Mouse (Mus musculus) liver, embryonic 16.5 days (tissue): ENCODE data around the gene Gm42878. TPM values are rescaled to one million over a fixed set of nuclear protein-coding genes. Genes with fewer than 3 reads are reported as not detected.

ENCODE experiments used
- ATAC-seq: fragments of 200-750 bp; cut with Nextera tagmentation; 2 replicates; pipeline ENCODE4 v1.8.0; 2017; ENCODE audit warnings: low read depth, mild to moderate bottlenecking, moderate number of reproducible peaks, moderate library complexity
- H3K27ac ChIP-seq: fragments of 300-500 bp; sonication (generic); 2 replicates; pipeline ENCODE4 v1.5.1; 2014; ENCODE audit warnings: mild to moderate bottlenecking, low read length
- H3K27me3 ChIP-seq: fragments of 300-500 bp; sonication (generic); 2 replicates; pipeline ENCODE4 v1.6.1; 2014; ENCODE audit warnings: low read depth, low read length, mixed read lengths; ENCODE audit not compliant: control insufficient read depth, insufficient read depth
- H3K36me3 ChIP-seq: fragments of 300-500 bp; sonication (generic); 2 replicates; pipeline ENCODE4 v1.6.1; 2014; ENCODE audit warnings: mild to moderate bottlenecking; ENCODE audit not compliant: control insufficient read depth, insufficient read depth
- H3K4me1 ChIP-seq: fragments of 300-500 bp; sonication (generic); 2 replicates; pipeline ENCODE4 v1.6.1; 2014; ENCODE audit warnings: low read depth, low read length, mixed read lengths; ENCODE audit not compliant: control insufficient read depth
- H3K4me2 ChIP-seq: fragments of 300-500 bp; sonication (generic); 2 replicates; pipeline ENCODE4 v1.6.1; 2014; ENCODE audit warnings: low read depth, low read length, mixed read lengths
- H3K4me3 ChIP-seq: fragments of 300-500 bp; sonication (generic); 2 replicates; pipeline ENCODE4 v1.5.1; 2014; ENCODE audit warnings: low read depth, mild to moderate bottlenecking, low read length
- H3K9ac ChIP-seq: fragments of 300-500 bp; sonication (generic); 2 replicates; pipeline ENCODE4 v1.6.1; 2014; ENCODE audit warnings: low read depth, low read length
- H3K9me3 ChIP-seq: fragments of 300-500 bp; sonication (generic); replicated peaks from 2 replicates; pipeline ENCODE4 v1.6.1; 2016; ENCODE audit warnings: low read length; ENCODE audit not compliant: control insufficient read depth
- WGBS: fragments of 180-500 bp; shearing (Covaris S2); extraction: QIAGEN DNeasy Blood & Tissue Kit; methylation state at CpG from one replicate; pipeline ENCODE4 v1.1.7; 2014; ENCODE audit not compliant: insufficient replicate concordance; 5-methylcytosine and 5-hydroxymethylcytosine counted together
- polyA plus RNA-seq: library from polyadenylated mRNA; unstranded; fragments of >200 nt; fragmentation: Nextera tagmentation; extraction: Ambion mirVana; gene quantifications from 2 replicates; pipeline ENCODE4 v1.2.1, GENCODE M21; 2015

Gm42878 gene
- polyA plus RNA-seq, 1 experiment from 2014 or later: not detected

DNA sequence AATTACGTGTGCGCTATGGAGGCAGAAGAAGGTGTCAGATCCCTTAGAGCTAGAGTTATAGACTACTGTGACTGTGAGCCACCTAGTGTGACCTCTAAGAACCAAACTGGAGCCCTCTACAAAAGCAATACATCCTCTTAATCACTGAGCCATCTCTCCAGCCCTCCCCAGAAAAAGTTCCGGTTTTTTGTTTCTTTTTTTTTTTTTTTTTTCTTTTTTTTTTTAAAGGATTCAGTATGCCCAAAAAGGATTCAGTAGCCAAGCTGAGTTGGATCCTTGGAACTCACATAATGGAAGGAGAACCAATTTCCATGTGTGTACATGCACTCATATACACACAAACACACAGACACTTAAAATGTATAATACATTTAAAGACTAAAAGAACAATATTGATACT is 1.9 kb downstream of the Gm42878 start:
- ATAC-seq: no peak
- H3K36me3 ChIP-seq: peaks cover 3% of the 10 kb centered on the region; the same call in 1 of the 2 replicates
- peaks cover 32% of the 10 kb centered on the region for H3K4me1 ChIP-seq
- WGBS: 60% methylated on average over 3 of the region's 3 CpGs
- no peaks in the 10 kb centered on the region for H3K27me3 ChIP-seq
- peak overlapping the region; percentile 92 for H3K4me2 ChIP-seq
- H3K4me3 ChIP-seq: no peak overlapping the region; the same call in 1 of the 2 replicates
- no peaks in the 10 kb centered on the region for H3K9me3 ChIP-seq
- H3K27ac ChIP-seq: no peak overlapping the region
- peak overlapping the region; percentile 5; the same call in 1 of the 2 replicates for H3K9ac ChIP-seq

- Histone ChIP-seq H3K27me3 (no peaks in the 10 kb centered on the region), H3K36me3 (peaks cover 10% of the 10 kb centered on the region; the same call in 1 of the 2 replicates), H3K4me1 (peaks cover 23% of the 10 kb centered on the region), H3K9me3 (no peaks in the 10 kb centered on the region), H3K27ac (no peak overlapping the region), H3K4me2 (no peak overlapping the region), H3K9ac (no peak overlapping the region), H3K4me3 (no peak overlapping the region)
- ATAC-seq: no peak
- WGBS: 82% methylated on average over 7 of the region's 7 CpGs
These were observed 4.0 kb downstream of the Gm42878 start for GRCm38 (mm10) chr5:121541235-121541634.

DNA sequence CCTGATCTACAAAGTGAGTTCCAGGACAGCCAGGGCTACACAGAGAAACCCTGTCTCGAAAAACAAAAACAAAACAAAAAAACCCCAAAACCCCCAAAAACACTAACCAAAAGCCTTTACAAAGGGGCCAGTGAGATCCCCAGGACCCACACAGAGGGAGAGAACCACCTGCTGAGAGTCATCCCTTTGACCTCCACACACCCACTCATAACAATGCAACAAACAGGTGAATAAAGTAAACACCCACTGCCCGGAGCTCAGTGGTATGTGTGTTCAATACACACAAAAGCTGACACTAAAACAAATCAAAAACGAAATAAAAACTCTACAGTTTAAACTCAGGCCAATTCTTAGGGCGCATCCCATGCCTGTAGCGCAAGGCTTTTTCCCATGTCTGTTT is 5.2 kb downstream of the Gm42878 start:
- no peaks in the 10 kb centered on the region for H3K9me3 ChIP-seq
- peaks cover 10% of the 10 kb centered on the region; the same call in 1 of the 2 replicates for H3K36me3 ChIP-seq
- ATAC-seq: no peak
- peaks cover 34% of the 10 kb centered on the region for H3K4me1 ChIP-seq
- no peak overlapping the region for H3K4me3 ChIP-seq
- H3K27me3 ChIP-seq: no peaks in the 10 kb centered on the region
- no peak overlapping the region for H3K9ac ChIP-seq
- H3K4me2 ChIP-seq: no peak overlapping the region
- H3K27ac ChIP-seq: no peak overlapping the region
- 82% methylated on average over 5 of the region's 5 CpGs for WGBS

- WGBS: 83% methylated on average over 2 of the region's 2 CpGs
- Histone ChIP-seq H3K4me2 (no peak overlapping the region), H3K27me3 (no peaks in the 10 kb centered on the region), H3K36me3 (peaks cover 22% of the 10 kb centered on the region), H3K27ac (no peak overlapping the region), H3K9me3 (no peaks in the 10 kb centered on the region), H3K4me1 (peaks cover 22% of the 10 kb centered on the region), H3K4me3 (no peak overlapping the region), H3K9ac (no peak overlapping the region)
- no peak for ATAC-seq
These were observed 7.7 kb downstream of the Gm42878 start for GRCm38 (mm10) chr5:121537588-121537987.

DNA sequence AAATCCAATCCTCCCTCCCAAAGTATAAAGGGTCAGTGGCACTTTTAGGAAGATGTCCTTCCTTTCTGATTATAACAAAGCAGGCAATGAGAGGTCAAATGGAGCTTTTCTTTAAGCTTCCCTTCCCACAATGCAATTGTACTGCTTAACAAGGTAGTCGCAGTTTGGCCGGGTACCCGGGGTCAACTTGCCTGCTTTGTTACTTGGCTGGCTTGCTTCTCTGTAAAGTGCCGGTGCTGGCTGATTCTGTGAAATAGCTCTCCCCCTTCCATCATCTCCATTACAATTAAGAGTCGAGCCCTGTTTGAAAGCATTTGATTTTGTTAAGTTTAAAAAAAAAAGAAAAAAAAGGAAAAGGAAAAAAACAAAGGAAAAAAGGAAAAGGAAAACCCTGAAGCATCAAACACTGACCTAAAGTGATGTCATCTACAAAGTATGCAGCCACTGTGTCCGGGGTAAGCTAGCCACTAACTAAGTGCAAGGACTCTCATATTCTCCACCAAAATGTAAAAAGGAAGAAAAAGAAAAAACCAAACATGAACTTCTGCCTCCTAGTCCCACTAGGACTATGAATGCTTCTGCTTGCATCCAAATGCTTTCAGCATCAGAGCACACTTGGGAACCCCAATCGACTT is 8.2 kb downstream of the Gm42878 start:
- H3K4me3 ChIP-seq: no peak overlapping the region
- no peaks in the 10 kb centered on the region for H3K27me3 ChIP-seq
- H3K4me2 ChIP-seq: no peak overlapping the region
- no peak overlapping the region for H3K27ac ChIP-seq
- 76% methylated on average over 7 of the region's 7 CpGs for WGBS
- ATAC-seq: no peak
- H3K4me1 ChIP-seq: peaks cover 18% of the 10 kb centered on the region
- no peak overlapping the region for H3K9ac ChIP-seq
- H3K9me3 ChIP-seq: no peaks in the 10 kb centered on the region
- H3K36me3 ChIP-seq: peaks cover 26% of the 10 kb centered on the region

DNA sequence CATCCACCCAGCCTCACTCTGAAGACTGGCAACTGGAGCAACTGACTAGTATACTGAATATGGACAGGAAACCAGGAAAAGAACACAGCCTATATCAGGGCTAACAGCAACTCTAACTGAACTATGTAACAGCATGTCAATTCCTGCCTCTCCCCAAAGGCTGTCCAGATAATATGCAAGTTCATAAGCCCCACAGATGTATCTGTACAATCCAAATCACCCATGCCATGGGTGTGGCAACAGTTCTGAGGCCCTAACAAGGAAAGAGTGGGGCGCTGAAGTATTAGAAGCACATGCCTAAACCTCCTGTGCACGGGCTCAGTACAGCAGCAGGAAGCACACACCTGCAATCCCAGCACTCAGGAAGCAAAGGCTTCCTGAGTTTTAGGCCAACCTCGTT is 10.2 kb downstream of the Gm42878 start:
- WGBS: 24% methylated on average over 3 of the region's 3 CpGs
- peaks cover 41% of the 10 kb centered on the region for H3K36me3 ChIP-seq
- H3K27ac ChIP-seq: peak overlapping the region; percentile 46
- H3K4me2 ChIP-seq: peak overlapping the region; percentile 39
- H3K4me1 ChIP-seq: peaks cover 18% of the 10 kb centered on the region
- 0 out of 2 replicates have a peak overlapping the region, but pooled peaks have one; percentile 9 for H3K9ac ChIP-seq
- peak overlapping the region; percentile 2; the same call in 1 of the 2 replicates for H3K4me3 ChIP-seq
- H3K27me3 ChIP-seq: no peaks in the 10 kb centered on the region
- H3K9me3 ChIP-seq: no peaks in the 10 kb centered on the region
- peak; percentile 89 for ATAC-seq

DNA sequence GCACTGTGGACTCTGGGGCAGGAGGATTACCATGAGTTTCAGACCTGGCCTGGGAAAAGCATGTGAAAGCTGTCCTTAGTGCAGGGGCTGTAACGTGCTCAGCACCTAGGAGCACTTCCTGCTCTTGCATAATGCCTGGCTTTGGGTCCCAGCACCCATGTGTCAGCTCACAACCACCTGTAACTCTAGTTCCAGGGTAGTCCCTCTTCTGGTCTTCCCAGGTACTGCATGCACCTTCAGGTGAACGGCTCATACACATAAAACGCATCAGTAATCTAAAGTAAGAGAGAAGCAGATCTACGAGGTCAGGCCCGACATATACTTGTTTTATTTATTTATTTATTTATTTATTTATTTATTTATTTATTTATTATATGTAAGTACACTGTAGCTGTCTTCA is 10.8 kb downstream of the Gm42878 start:
- H3K27me3 ChIP-seq: no peaks in the 10 kb centered on the region
- no peak for ATAC-seq
- H3K27ac ChIP-seq: no peak overlapping the region
- H3K4me2 ChIP-seq: no peak overlapping the region
- WGBS: 81% methylated on average over 5 of the region's 5 CpGs
- H3K9ac ChIP-seq: no peak overlapping the region
- H3K36me3 ChIP-seq: peaks cover 42% of the 10 kb centered on the region
- peaks cover 18% of the 10 kb centered on the region for H3K4me1 ChIP-seq
- H3K4me3 ChIP-seq: no peak overlapping the region
- H3K9me3 ChIP-seq: no peaks in the 10 kb centered on the region

- Histone ChIP-seq H3K9me3 (no peaks in the 10 kb centered on the region), H3K27me3 (no peaks in the 10 kb centered on the region), H3K36me3 (peaks cover 58% of the 10 kb centered on the region), H3K27ac (no peak overlapping the region), H3K4me2 (no peak overlapping the region), H3K4me1 (no peaks in the 10 kb centered on the region), H3K9ac (no peak overlapping the region), H3K4me3 (no peak overlapping the region)
- WGBS: 76% methylated on average over 8 of the region's 8 CpGs
- no peak for ATAC-seq
These were observed 18.3 kb downstream of the Gm42878 start for GRCm38 (mm10) chr5:121526961-121527360.

GRCm38 (mm10) chr5:121526526-121526925 is 18.8 kb downstream of the Gm42878 start:
- Histone ChIP-seq H3K27me3 (no peaks in the 10 kb centered on the region), H3K36me3 (peaks cover 55% of the 10 kb centered on the region), H3K4me1 (no peaks in the 10 kb centered on the region), H3K27ac (no peak overlapping the region), H3K4me3 (no peak overlapping the region), H3K4me2 (no peak overlapping the region), H3K9me3 (no peaks in the 10 kb centered on the region), H3K9ac (no peak overlapping the region)
- 88% methylated on average over 7 of the region's 7 CpGs for WGBS
- no peak for ATAC-seq
